Mouse (Mus musculus) kidney, postnatal 25 days (tissue): ENCODE data around the gene Hoxc13.

Experiments
- DNase-seq, 2 experiments: peaks; one replicate each; pipeline ENCODE4 v3.0.0; 2021; ENCODE audit warnings: mixed read lengths in 2 of 2

The Hoxc13 gene

GRCm38 (mm10) chr15:102965003-102965891, 44.3 kb downstream of the Hoxc13 start:
- peak in 1 of 2 experiments; percentile 47 for DNase-seq

DNA sequence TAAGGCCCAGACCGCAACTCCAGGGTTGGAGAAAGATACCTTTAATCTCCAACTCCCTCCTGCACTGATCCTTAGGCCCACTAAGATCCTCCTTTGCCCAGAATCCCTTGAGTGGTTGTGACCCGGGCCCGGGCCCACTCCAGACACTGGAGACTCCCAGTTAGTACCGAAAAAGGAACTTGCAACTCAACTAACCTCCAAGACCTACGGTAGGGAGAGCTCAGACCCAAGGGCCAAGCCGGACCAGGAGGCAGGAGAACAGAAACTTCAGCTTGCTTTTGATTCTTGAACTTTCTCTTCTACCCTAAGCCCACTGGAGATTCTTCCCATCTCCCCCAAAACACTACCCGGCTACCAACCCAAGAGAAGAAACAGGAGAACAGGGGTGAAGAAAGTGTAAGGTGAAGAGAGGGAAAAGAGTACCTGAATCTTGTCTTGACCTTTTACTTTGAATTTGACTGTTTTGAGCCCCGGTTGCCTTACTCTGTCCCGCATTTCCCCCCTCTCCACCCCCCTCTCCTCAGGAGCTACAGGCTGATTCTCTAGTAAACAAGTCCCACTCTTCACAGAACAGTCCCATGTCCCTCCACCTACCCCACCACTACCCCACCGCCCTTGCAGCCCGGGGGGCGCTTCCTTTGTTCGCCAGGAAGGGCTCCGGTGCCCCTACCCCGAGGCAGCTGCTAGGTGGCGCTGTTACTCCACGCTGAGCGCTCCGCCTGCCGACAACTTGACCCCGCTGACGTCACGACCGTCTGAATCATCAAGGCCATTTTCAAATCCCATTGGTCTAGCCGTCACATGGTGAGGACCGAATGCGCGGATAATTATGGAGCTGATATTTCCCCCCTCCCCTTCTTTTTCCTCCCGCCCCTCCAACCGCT, 45.2 kb downstream of the Hoxc13 start:
- peak; percentile 96 to 99 for DNase-seq

DNA sequence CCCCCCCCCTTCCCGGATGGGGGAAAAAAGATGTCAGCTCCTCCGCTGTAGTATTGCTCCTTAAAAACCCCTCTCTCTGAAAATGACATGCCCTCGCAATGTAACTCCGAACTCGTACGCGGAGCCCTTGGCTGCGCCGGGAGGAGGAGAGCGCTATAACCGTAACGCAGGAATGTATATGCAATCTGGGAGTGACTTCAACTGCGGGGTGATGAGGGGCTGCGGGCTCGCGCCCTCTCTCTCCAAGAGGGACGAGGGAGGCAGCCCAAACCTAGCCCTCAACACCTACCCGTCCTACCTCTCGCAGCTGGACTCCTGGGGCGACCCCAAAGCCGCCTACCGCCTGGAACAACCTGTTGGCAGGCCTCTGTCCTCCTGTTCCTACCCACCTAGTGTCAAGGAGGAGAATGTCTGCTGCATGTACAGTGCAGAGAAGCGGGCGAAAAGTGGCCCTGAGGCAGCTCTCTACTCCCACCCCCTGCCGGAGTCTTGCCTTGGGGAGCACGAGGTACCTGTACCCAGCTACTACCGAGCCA, 45.9 kb downstream of the Hoxc13 start, which contains the start of gene Hoxc10:
Hoxc10 (plus strand) TSS at position 21 of the 536 bp plus-strand sequence.
- DNase-seq: peak in 1 of 2 experiments; percentile 68

DNA sequence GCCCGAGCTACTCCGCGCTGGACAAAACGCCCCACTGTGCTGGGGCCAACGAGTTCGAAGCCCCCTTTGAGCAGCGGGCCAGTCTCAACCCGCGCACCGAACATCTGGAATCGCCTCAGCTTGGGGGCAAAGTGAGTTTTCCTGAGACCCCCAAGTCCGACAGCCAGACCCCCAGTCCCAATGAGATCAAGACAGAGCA, 46.3 kb downstream of the Hoxc13 start, which contains the start of gene Hoxc5:
Hoxc5 (plus strand) TSS at position 132 of the 199 bp plus-strand sequence.
- DNase-seq: no peak

DNA sequence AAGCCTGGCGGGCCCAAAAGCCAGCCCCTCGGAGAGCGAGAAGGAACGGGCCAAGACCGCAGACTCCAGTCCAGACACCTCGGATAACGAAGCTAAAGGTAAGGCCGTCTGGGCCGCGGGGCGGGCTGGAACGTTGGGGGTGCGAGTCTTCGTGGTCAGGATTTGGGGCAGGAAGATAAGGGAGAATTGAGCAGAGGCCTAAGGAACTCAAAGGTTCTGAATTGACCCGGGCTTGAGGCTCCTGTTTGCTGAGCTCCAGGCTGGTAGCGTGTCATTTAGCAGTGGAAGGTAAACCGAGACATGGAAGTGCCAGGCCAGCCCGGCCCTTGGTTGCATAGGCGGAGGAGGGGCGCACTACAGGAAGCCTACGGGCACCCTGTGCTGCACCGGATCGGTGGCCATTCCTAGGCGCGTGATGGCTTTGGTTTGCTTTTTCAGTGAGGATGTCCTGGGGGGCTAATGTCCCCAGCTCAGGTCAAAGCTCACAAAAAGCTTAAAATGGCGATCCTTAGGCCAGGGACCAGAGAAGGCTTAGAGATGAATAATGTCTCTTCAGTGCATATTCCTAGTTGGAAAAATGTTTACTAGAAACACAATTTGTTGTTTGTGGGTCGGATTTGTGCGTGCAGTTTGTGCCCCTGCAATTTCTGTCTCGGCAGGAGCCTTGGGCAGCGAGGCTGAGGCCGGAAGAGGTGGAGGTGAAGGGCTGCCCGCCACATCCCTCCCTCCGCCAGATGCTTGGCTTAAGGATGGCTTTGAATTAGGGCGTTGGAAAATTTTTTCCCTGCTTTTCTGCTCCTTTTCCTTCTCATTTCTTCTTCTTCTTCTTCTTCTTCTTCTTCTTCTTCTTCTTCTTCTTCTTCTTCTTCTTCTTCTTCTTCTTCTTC, 46.9 kb downstream of the Hoxc13 start:
- DNase-seq: peak; percentile 48 to 70

DNA sequence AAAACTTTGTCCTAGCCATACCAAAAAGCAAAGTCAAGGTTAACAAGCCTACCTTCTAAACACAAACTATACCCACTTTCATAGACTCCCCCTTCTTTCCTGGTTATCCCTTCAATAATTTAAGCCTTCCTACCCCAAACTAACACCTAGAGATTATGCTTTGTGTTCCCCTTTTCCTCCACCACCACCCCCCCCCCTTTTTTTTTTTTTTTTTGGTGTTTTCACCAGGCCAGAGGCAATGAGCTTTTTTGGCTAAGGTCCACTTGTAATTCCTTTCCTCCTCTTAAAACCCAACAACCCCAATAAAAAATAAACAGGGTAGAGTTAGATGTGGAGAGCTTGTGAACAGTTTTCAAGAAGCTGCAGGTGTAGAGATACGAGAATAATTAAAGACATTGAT, 48.4 kb downstream of the Hoxc13 start:
- no peak for DNase-seq

DNA sequence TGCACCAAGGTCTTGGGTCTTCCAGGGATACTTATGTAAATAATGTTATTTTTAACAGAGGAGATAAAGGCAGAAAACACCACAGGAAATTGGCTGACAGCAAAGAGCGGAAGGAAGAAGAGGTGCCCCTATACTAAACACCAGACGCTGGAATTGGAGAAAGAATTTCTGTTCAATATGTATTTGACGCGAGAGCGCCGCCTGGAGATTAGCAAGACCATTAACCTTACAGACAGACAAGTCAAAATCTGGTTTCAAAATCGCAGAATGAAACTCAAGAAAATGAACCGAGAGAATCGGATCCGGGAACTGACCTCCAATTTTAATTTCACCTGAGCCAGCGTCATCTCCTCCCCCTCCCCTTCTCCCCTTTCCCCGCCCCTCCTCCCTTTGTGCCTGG, 49.8 kb downstream of the Hoxc13 start:
- peak; percentile 68 to 72 for DNase-seq

DNA sequence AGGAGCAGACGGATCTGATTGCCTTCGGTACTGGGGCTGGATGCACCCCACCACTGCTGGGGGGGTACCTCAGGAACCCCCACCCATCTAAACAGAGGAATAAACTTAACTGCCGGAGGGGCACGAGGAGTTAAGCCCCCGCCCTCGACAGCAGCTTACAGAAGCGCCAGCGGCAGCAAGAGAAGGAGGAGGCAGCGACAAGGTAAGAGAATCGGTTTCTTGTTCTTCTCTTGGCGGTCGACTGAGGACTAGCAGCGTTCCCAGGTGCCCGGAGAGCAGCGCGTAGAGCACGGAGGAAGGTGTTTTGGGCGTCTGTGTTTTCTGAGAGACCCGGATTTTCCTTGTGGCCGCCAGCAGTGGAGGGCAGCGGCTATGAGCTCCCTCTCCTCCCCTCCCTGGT, 51.4 kb downstream of the Hoxc13 start:
- DNase-seq: no peak

- no peak for DNase-seq
These were observed 51.9 kb downstream of the Hoxc13 start for GRCm38 (mm10) chr15:102972753-102973152.

GRCm38 (mm10) chr15:102975034-102975433, 54.1 kb downstream of the Hoxc13 start:
- peak in 1 of 2 experiments; percentile 58 for DNase-seq

DNA sequence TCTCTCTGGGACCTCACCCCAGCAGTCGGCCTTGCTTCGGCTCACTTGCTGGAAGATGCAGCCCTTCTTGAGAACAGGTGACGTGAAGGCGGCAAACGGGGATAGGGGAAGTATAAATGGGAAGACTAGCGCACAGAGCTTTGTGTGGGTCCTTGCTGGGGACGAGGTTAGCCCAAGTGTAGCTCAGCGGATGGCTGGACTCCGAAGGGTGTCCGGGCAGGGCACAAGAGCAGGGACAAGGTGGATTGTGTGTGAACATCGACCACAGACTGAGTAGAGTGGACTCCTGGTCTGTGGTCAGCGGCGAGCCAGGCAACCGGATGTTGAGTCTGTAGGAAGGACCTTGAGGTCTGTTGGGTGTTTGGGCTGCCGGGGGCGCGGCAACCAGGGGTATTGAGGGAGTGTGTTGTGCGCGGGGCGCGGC, 54.8 kb downstream of the Hoxc13 start:
- peak; percentile 59 to 84 for DNase-seq

GRCm38 (mm10) chr15:102976171-102976570, 55.3 kb downstream of the Hoxc13 start, which contains the start of gene Hoxc9:
Hoxc9 (plus strand) TSS chr15:102976439.
- DNase-seq: peak in 1 of 2 experiments; percentile 67

- peak in 1 of 2 experiments; percentile 68 for DNase-seq
These were observed 55.9 kb downstream of the Hoxc13 start for GRCm38 (mm10) chr15:102976631-102977422.

DNA sequence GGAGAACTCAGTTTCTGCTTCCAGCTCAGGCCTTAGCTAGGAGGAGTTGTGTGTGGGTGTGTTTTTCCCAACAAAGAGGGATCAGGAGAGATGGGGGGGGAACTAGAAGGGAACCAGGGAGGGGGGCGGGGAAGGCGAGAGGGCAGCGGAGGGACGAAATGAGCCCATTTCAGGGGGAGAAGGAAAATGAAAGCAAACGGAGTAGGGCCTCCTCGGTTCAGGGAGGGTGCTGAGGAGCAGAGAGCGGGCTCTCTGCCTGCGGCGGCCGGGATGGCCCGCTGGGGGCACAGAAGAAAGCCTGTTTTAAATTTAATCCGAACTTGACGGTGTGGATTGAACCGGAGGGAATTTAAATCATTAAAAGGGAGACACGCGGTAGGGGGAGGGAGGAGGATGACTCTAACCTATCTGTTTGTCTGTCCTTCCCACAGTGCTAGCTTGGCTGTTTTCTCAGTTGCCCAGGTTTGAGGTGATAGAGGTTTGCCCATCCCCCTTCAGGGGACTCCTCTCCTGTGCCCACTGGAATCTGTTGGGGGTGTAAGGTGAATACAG, 56.6 kb downstream of the Hoxc13 start:
- DNase-seq: no peak
